Mouse (Mus musculus) midbrain, postnatal 0 days (tissue): Measurements from ENCODE around the gene Fzd7. TPM values are rescaled to one million over a fixed set of nuclear protein-coding genes. Genes with fewer than 3 reads are reported as not detected.

Source experiments
- ATAC-seq: fragments of 200-750 bp; cut with Nextera tagmentation; 2 replicates; pipeline ENCODE4 v1.8.0; 2017; ENCODE audit warnings: moderate number of reproducible peaks, mild to moderate bottlenecking, moderate TSS enrichment, moderate library complexity; ENCODE audit not compliant: low FRiP score
- DNase-seq: peaks from one replicate; pipeline ENCODE4 v3.0.0-alpha.2; 2015; ENCODE audit warnings: low spot score
- H3K27ac ChIP-seq: fragments of 300-500 bp; sonication (generic); 2 replicates; pipeline ENCODE4 v1.5.1; 2014; ENCODE audit warnings: low read depth, mild to moderate bottlenecking, low read length, mixed read lengths
- H3K27me3 ChIP-seq: fragments of 300-500 bp; sonication (generic); 2 replicates; pipeline ENCODE4 v1.6.1; 2014; ENCODE audit warnings: low read length, control low read depth, mixed read lengths; ENCODE audit not compliant: insufficient read depth
- H3K36me3 ChIP-seq: fragments of 300-500 bp; sonication (generic); 2 replicates; pipeline ENCODE4 v1.6.1; 2014; ENCODE audit warnings: low read length, control low read depth, mixed read lengths; ENCODE audit not compliant: insufficient read depth
- H3K4me1 ChIP-seq: fragments of 300-500 bp; sonication (generic); 2 replicates; pipeline ENCODE4 v1.6.1; 2014; ENCODE audit warnings: mild to moderate bottlenecking, control low read depth, antibody characterized with exemption, low read length, mixed read lengths; ENCODE audit not compliant: insufficient read depth
- H3K4me2 ChIP-seq: fragments of 300-500 bp; sonication (generic); 2 replicates; pipeline ENCODE4 v1.6.1; 2014; ENCODE audit warnings: low read depth, mild to moderate bottlenecking, low read length, mixed read lengths; ENCODE audit not compliant: poor library complexity, severe bottlenecking
- H3K4me3 ChIP-seq: fragments of 300-500 bp; sonication (generic); 2 replicates; pipeline ENCODE4 v1.5.1; 2014; ENCODE audit warnings: low read depth, mild to moderate bottlenecking, low read length, moderate library complexity
- H3K9ac ChIP-seq: fragments of 300-500 bp; sonication (generic); replicated peaks from 2 replicates; pipeline ENCODE4 v1.6.1; 2014; ENCODE audit warnings: mild to moderate bottlenecking, low read length, moderate library complexity, mixed read lengths; ENCODE audit not compliant: poor library complexity, severe bottlenecking
- H3K9me3 ChIP-seq: fragments of 300-500 bp; sonication (generic); 2 replicates; pipeline ENCODE4 v1.6.1; 2016; ENCODE audit warnings: low read length, control low read depth
- CTCF ChIP-seq: IDR thresholded peaks from 2 replicates; pipeline ENCODE4 v1.5.1; 2016; ENCODE audit warnings: antibody characterized with exemption, mild to moderate bottlenecking
- WGBS: fragments of 180-500 bp; shearing (Covaris S2); extraction: QIAGEN DNeasy Blood & Tissue Kit; methylation state at CpG from one replicate; pipeline ENCODE4 v1.1.7; 2014; 5-methylcytosine and 5-hydroxymethylcytosine counted together
- polyA plus RNA-seq: library from polyadenylated mRNA; unstranded; fragments of >200 nt; fragmentation: Nextera tagmentation; extraction: Ambion mirVana; gene quantifications from 2 replicates; pipeline ENCODE4 v1.2.1, GENCODE M21; 2015
- total RNA-seq: library from RNA; depleted of rRNA; stranded (reverse); fragments of >200 nt; gene quantifications from 2 replicates; pipeline ENCODE4 v1.2.3, GENCODE M21; 2014; rRNA removed

The Fzd7 gene
- total and polyA plus RNA-seq, 2 experiments from 2014 or later = 1.7 to 11.9 TPM

- H3K27ac ChIP-seq = peak overlapping the region; percentile 63
- H3K4me3 ChIP-seq = no peak overlapping the region
- no peak overlapping the region for H3K4me2 ChIP-seq
- TF ChIP-seq CTCF = no peak
- H3K27me3 ChIP-seq = no peaks in the 10 kb centered on the region
- peaks cover 5% of the 10 kb centered on the region; the same call in 1 of the 2 replicates for H3K4me1 ChIP-seq
- no peaks in the 10 kb centered on the region for H3K9me3 ChIP-seq
- H3K9ac ChIP-seq = 0 out of 2 replicates have a peak overlapping the region, but pooled peaks have one; percentile 19
- 21% methylated on average over 2 of the region's 2 CpGs for WGBS
- H3K36me3 ChIP-seq = no peaks in the 10 kb centered on the region
- peak; percentile 75; the same call in 1 of the 2 replicates for ATAC-seq
- DNase-seq = peak; percentile 70
These were observed 41.8 kb downstream of the Fzd7 start for GRCm38 (mm10) chr1:59524071-59524470.

- DNase-seq (no peak), ATAC-seq (peak; percentile 51; the same call in 1 of the 2 replicates)
- Histone ChIP-seq H3K9me3 (no peaks in the 10 kb centered on the region), H3K4me1 (peaks cover 5% of the 10 kb centered on the region; the same call in 1 of the 2 replicates), H3K27ac (0 out of 2 replicates have a peak overlapping the region, but pooled peaks have one; percentile 63), H3K36me3 (no peaks in the 10 kb centered on the region), H3K4me2 (no peak overlapping the region), H3K4me3 (no peak overlapping the region), H3K27me3 (no peaks in the 10 kb centered on the region), H3K9ac (no peak overlapping the region)
- peak; percentile 26; the same call in 1 of the 2 replicates for TF ChIP-seq CTCF
- 50% methylated on average over 3 of the region's 3 CpGs for WGBS
These were observed 42.5 kb downstream of the Fzd7 start for GRCm38 (mm10) chr1:59524759-59525158.

GRCm38 (mm10) chr1:59527219-59527618 lies 45.0 kb downstream of the Fzd7 start:
- Histone ChIP-seq H3K9me3 (no peaks in the 10 kb centered on the region), H3K4me1 (peaks cover 5% of the 10 kb centered on the region; the same call in 1 of the 2 replicates), H3K4me3 (no peak overlapping the region), H3K36me3 (no peaks in the 10 kb centered on the region), H3K27me3 (no peaks in the 10 kb centered on the region), H3K9ac (no peak overlapping the region), H3K4me2 (no peak overlapping the region), H3K27ac (no peak overlapping the region)
- no peak for ATAC-seq
- DNase-seq = no peak
- 95% methylated on average over 6 of the region's 6 CpGs for WGBS
- no peak for TF ChIP-seq CTCF

- no peak overlapping the region for H3K9ac ChIP-seq
- no peaks in the 10 kb centered on the region for H3K4me1 ChIP-seq
- peak overlapping the region; percentile 43; the same call in 1 of the 2 replicates for H3K27ac ChIP-seq
- H3K4me3 ChIP-seq = no peak overlapping the region
- TF ChIP-seq CTCF = no peak
- WGBS = 33% methylated on average over 5 of the region's 5 CpGs
- no peak overlapping the region for H3K4me2 ChIP-seq
- no peaks in the 10 kb centered on the region for H3K36me3 ChIP-seq
- DNase-seq = peak; percentile 71
- H3K9me3 ChIP-seq = no peaks in the 10 kb centered on the region
- peak; percentile 73 for ATAC-seq
- no peaks in the 10 kb centered on the region for H3K27me3 ChIP-seq
These were observed 53.0 kb downstream of the Fzd7 start for GRCm38 (mm10) chr1:59534976-59535810.

Other genes starting within 250 kb of the Fzd7 start
- 37.7 and 39.8 TPM in 2 replicates for gene Als2, start 245.2 kb upstream of the Fzd7 start, total RNA-seq
- gene Als2, start 245.2 kb upstream of the Fzd7 start, polyA plus RNA-seq = 12.3 and 13.2 TPM in 2 replicates
- gene Cdk15, start 225.5 kb upstream of the Fzd7 start, total RNA-seq = 0.66 and 1.1 TPM in 2 replicates
- gene Cdk15, start 225.5 kb upstream of the Fzd7 start, polyA plus RNA-seq = 1.7 and 2.1 TPM in 2 replicates
- 6.0 and 7.5 TPM in 2 replicates for gene Gm973, start 33.8 kb downstream of the Fzd7 start, total RNA-seq
- 13.6 and 15.0 TPM in 2 replicates for gene Gm973, start 33.8 kb downstream of the Fzd7 start, polyA plus RNA-seq
- 81.6 and 124 TPM in 2 replicates for gene Sumo1, start 188.4 kb downstream of the Fzd7 start, total RNA-seq
- 304 and 319 TPM in 2 replicates for gene Sumo1, start 188.4 kb downstream of the Fzd7 start, polyA plus RNA-seq
- gene Nop58, start 202.5 kb downstream of the Fzd7 start, total RNA-seq = 78.3 and 88.6 TPM in 2 replicates
- 117 and 146 TPM in 2 replicates for gene Nop58, start 202.5 kb downstream of the Fzd7 start, polyA plus RNA-seq